Mouse (Mus musculus): ENCODE data around the gene Ubap1l. TPM values are rescaled to one million over a fixed set of nuclear protein-coding genes. Genes with fewer than 3 reads are reported as not detected.

The Ubap1l gene
- polyA plus RNA-seq, 1 experiment from 2014 or later, result 0.27 TPM

DNA sequence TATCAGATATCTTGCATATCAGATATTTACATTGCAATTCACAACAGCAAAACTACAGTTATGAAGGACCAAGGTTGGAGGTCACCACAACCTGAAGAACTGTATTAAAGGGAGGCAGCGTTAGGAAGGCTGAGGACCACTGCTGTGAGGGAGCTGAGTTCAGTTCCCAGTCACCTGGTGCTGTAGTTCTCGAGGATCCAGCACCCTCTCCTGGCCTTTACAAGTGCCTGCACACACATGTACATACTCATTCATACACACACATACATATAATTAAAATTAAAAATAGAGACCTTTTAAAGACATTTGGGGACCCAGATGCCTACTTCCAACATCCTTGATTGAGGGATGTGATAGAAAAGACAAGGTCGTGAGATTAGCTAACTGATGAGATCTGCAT, 58.8 kb downstream of the Ubap1l start:
- WGBS, result 78% methylated on average over 3 of the region's 3 CpGs

DNA sequence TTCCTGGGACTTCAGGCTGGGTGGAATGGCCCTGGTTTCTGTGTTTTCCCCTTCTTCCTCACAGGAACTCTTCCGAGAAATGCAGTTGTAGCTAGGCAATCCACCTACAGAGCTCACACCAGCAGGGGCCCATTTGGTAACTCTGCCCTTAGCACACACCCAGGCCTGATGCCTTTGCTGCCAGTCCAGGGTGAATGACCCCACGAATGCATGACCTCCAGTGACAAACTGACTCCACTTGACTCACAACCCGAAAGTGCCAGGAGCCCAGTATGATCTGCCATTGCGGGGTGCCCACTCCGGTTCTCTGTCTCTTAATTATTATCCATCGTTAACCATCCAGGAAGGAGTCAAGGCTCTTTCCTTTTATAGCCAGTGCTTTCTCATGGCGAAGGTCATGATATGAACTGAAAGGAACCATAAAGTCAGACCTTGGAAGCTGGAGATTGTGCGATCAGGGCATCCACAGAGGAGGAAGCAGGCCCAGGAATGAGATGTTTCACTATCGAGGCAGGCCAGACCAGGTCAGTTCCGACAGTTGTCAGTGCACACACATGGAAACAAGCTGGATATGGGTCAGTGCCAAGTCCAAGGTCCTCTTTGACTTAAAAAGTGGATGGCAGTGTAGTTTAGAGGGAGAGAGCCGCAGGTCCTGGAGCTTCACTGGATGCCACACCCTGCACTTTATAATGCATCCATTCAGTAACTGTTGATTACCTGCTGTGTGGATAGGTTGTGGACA, 62.1 kb downstream of the Ubap1l start, which contains the start of gene Slc51b:
Gene Slc51b (minus strand): TSS at position 196 of the 742 bp plus-strand sequence.
- no peaks in the 10 kb centered on the region for H3K9me3 ChIP-seq (ENCODE audit: control insufficient read depth, low read length)
- H3K9ac ChIP-seq (ENCODE audit: low read length), result no peak within 1 kb of the TSS
- ATAC-seq (ENCODE audit: low FRiP score) (no peak), DNase-seq (ENCODE audit: low spot score, missing footprints) (no peak)
- no peak within 1 kb of the TSS for H3K27ac ChIP-seq (ENCODE audit: low read depth, low read length)
- H3K4me3 ChIP-seq (ENCODE audit: low read depth, low read length), result no peak within 1 kb of the TSS
- H3K27me3 ChIP-seq (ENCODE audit: control insufficient read depth, insufficient read depth, low read length), result no peaks in the 10 kb centered on the region
- 83% methylated on average over 11 of the region's 11 CpGs for WGBS
- H3K36me3 ChIP-seq (ENCODE audit: control insufficient read depth, insufficient read depth, low read length), result no peaks in the 10 kb centered on the region
- no peaks in the 10 kb centered on the region for H3K4me1 ChIP-seq (ENCODE audit: control insufficient read depth, insufficient read depth, low read length)
- H3K4me2 ChIP-seq, result no peak within 1 kb of the TSS

More for the DNA sequence above, 58.8 kb downstream of the Ubap1l start:
- Histone ChIP-seq H3K9me3 (ENCODE audit: control insufficient read depth, low read length) (no peaks in the 10 kb centered on the region), H3K4me2 (no peak overlapping the region), H3K27ac (ENCODE audit: low read depth, low read length) (no peak overlapping the region), H3K36me3 (ENCODE audit: control insufficient read depth, insufficient read depth, low read length) (no peaks in the 10 kb centered on the region), H3K4me1 (ENCODE audit: control insufficient read depth, insufficient read depth, low read length) (no peaks in the 10 kb centered on the region), H3K27me3 (ENCODE audit: control insufficient read depth, insufficient read depth, low read length) (no peaks in the 10 kb centered on the region), H3K9ac (ENCODE audit: low read length) (no peak overlapping the region), H3K4me3 (ENCODE audit: low read depth, low read length) (no peak overlapping the region)
- ATAC-seq (ENCODE audit: low FRiP score) (no peak), DNase-seq (ENCODE audit: low spot score, missing footprints) (no peak)

DNA sequence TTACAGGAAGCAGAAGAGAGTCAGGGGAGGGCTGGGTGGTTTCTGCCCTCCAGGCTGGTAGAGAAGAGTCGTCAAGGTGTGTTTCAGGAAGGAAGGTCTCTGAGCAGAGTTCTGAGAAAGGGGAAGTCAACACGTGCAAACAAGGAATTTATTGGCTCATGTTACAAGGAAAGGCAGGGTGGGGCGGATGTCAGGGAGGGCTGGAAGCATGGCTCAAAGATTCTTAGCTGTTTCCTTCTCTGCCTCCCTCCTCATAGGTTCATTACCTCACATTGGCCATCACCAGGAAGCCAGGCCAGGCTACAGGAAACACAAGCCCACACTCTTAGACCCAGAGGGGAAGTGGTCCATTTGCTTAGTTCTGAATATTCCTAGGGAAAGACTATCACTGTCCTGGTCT, 63.6 kb downstream of the Ubap1l start:
- Histone ChIP-seq H3K27me3 (ENCODE audit: control insufficient read depth, insufficient read depth, low read length) (no peaks in the 10 kb centered on the region), H3K27ac (ENCODE audit: low read depth, low read length) (no peak overlapping the region), H3K9me3 (ENCODE audit: control insufficient read depth, low read length) (no peaks in the 10 kb centered on the region), H3K9ac (ENCODE audit: low read length) (no peak overlapping the region), H3K4me3 (ENCODE audit: low read depth, low read length) (no peak overlapping the region), H3K36me3 (ENCODE audit: control insufficient read depth, insufficient read depth, low read length) (no peaks in the 10 kb centered on the region), H3K4me2 (no peak overlapping the region), H3K4me1 (ENCODE audit: control insufficient read depth, insufficient read depth, low read length) (no peaks in the 10 kb centered on the region)
- DNase-seq (ENCODE audit: low spot score, missing footprints), result no peak
- no peak for ATAC-seq (ENCODE audit: low FRiP score)
- 44% methylated on average over 3 of the region's 3 CpGs for WGBS

DNA sequence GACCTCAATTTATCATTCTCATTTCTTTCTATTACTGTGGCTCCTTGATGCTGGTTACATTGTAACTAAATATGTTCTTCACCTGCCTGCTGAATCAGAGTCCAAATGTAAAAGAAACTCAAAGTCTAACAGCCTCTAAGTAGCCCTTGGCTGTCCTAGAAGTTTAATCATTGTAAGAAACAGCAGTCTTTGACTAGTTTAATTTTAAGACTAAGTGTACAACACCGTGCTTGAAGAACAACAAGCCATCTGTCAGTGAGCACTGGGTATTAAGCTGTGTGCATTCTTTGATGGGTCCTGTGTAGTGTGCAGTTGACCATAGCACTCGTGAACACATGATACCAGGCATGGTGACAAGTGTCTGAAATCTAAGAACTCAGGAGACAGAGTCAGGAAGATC, 66.7 kb downstream of the Ubap1l start:
- no peaks in the 10 kb centered on the region for H3K4me1 ChIP-seq (ENCODE audit: control insufficient read depth, insufficient read depth, low read length)
- H3K9ac ChIP-seq (ENCODE audit: low read length), result no peak overlapping the region
- WGBS, result 77% methylated on average over 2 of the region's 2 CpGs
- DNase-seq (ENCODE audit: low spot score, missing footprints) (no peak), ATAC-seq (ENCODE audit: low FRiP score) (no peak)
- no peaks in the 10 kb centered on the region for H3K27me3 ChIP-seq (ENCODE audit: control insufficient read depth, insufficient read depth, low read length)
- H3K9me3 ChIP-seq (ENCODE audit: control insufficient read depth, low read length), result no peaks in the 10 kb centered on the region
- no peak overlapping the region for H3K4me2 ChIP-seq
- no peak overlapping the region for H3K4me3 ChIP-seq (ENCODE audit: low read depth, low read length)
- H3K36me3 ChIP-seq (ENCODE audit: control insufficient read depth, insufficient read depth, low read length), result no peaks in the 10 kb centered on the region
- no peak overlapping the region for H3K27ac ChIP-seq (ENCODE audit: low read depth, low read length)

DNA sequence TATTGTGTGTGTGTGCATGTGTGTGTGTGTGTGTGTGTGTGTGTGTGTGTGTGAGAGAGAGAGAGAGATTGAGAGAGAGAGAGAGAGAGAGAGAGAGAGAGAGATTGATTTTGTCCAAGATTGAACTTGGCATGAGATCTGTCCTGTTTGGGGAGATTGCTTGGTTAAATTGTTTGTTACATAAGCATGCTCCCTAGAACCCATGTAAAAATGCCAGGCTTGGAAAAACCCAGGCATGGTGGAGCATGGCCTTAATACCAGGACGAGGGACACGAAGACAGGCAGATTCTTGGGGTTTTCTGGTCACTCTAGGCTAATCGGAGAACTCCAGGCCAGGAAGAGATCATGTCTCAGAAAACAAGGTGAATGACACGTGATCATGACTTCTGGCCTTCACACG, 67.2 kb downstream of the Ubap1l start:
- H3K4me1 ChIP-seq (ENCODE audit: control insufficient read depth, insufficient read depth, low read length), result no peaks in the 10 kb centered on the region
- no peak overlapping the region for H3K4me2 ChIP-seq
- H3K27ac ChIP-seq (ENCODE audit: low read depth, low read length), result no peak overlapping the region
- H3K9ac ChIP-seq (ENCODE audit: low read length), result no peak overlapping the region
- no peak overlapping the region for H3K4me3 ChIP-seq (ENCODE audit: low read depth, low read length)
- no peaks in the 10 kb centered on the region for H3K36me3 ChIP-seq (ENCODE audit: control insufficient read depth, insufficient read depth, low read length)
- no peaks in the 10 kb centered on the region for H3K9me3 ChIP-seq (ENCODE audit: control insufficient read depth, low read length)
- 91% methylated on average over 5 of the region's 5 CpGs for WGBS
- DNase-seq (ENCODE audit: low spot score, missing footprints) (no peak), ATAC-seq (ENCODE audit: low FRiP score) (no peak)
- no peaks in the 10 kb centered on the region for H3K27me3 ChIP-seq (ENCODE audit: control insufficient read depth, insufficient read depth, low read length)

Other genes with a start within 250 kb of the Ubap1l start
- 115 and 145 TPM in 2 replicates for gene Igdcc3, start 219.9 kb upstream of the Ubap1l start, polyA plus RNA-seq (2014; fragmentation: Nextera tagmentation; extraction: Ambion mirVana)
- gene Parp16, start 165.7 kb upstream of the Ubap1l start, polyA plus RNA-seq (2014; fragmentation: Nextera tagmentation; extraction: Ambion mirVana), result 5.2 and 6.4 TPM in 2 replicates
- 0.12 and 0.16 TPM in 2 replicates for gene Cilp, start 95.9 kb upstream of the Ubap1l start, polyA plus RNA-seq (2014; fragmentation: Nextera tagmentation; extraction: Ambion mirVana)
- 45.8 and 54.3 TPM in 2 replicates for gene Clpx, start 66.8 kb upstream of the Ubap1l start, polyA plus RNA-seq (2014; fragmentation: Nextera tagmentation; extraction: Ambion mirVana)
- 11.6 and 14.6 TPM in 2 replicates for gene Pdcd7, start 14.9 kb upstream of the Ubap1l start, polyA plus RNA-seq (2014; fragmentation: Nextera tagmentation; extraction: Ambion mirVana)
- gene Kbtbd13, start 30.6 kb downstream of the Ubap1l start, polyA plus RNA-seq (2014; fragmentation: Nextera tagmentation; extraction: Ambion mirVana), result 0.16 and 0.36 TPM in 2 replicates
- 5.6 and 5.9 TPM in 2 replicates for gene Rasl12, start 37.5 kb downstream of the Ubap1l start, polyA plus RNA-seq (2014; fragmentation: Nextera tagmentation; extraction: Ambion mirVana)
- gene Slc51b, start 61.9 kb downstream of the Ubap1l start, polyA plus RNA-seq (2014; fragmentation: Nextera tagmentation; extraction: Ambion mirVana), result not detected in 2 replicates
- 18.3 and 18.7 TPM in 2 replicates for gene Mtfmt, start 74.7 kb downstream of the Ubap1l start, polyA plus RNA-seq (2014; fragmentation: Nextera tagmentation; extraction: Ambion mirVana)
- gene Spg21, start 99.9 kb downstream of the Ubap1l start, polyA plus RNA-seq (2014; fragmentation: Nextera tagmentation; extraction: Ambion mirVana), result 122 and 125 TPM in 2 replicates
- gene Ankdd1a, start 159.2 kb downstream of the Ubap1l start, polyA plus RNA-seq (2014; fragmentation: Nextera tagmentation; extraction: Ambion mirVana), result not detected in 2 replicates
- 8.2 and 9.0 TPM in 2 replicates for gene Plekho2, start 219.0 kb downstream of the Ubap1l start, polyA plus RNA-seq (2014; fragmentation: Nextera tagmentation; extraction: Ambion mirVana)
- gene Pif1, start 226.1 kb downstream of the Ubap1l start, polyA plus RNA-seq (2014; fragmentation: Nextera tagmentation; extraction: Ambion mirVana), result 12.0 and 13.6 TPM in 2 replicates

All from midbrain, embryonic 11.5 days (tissue).